Mouse (Mus musculus): ENCODE results near the gene Galp. TPM values are rescaled to one million over a fixed set of nuclear protein-coding genes. Genes with fewer than 3 reads are reported as not detected.
A peak's percentile ranks its signal among the peaks of the same experiment; 100 is the strongest.

The Galp gene
- not detected in 2 replicates for polyA plus RNA-seq (2012; rRNA removed)

DNA sequence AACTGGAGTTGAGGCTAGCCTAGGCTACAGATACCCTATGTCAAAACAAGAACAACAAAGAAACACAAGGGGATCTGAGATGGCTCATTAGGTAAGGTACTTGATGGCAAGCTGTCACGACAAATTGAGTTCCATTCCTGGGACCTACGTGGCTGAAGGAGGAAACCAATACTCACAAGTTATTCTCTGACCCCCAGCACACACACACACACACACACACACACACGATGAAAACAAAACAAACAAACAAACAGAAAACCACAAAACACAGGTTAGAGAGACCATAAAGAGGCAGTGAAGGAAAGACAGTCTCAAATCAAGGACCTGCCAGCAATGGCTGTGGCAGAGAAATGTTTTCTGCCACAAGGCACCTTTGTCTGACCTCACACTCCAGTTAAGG lies at the start of gene Galp:
Gene Galp, plus strand, starts transcription at position 301 of the 400 bp plus-strand sequence.
- TF ChIP-seq CTCF (IDR thresholded peaks at IDR 0.05; ENCODE audit: insufficient read depth, low read length) (no peak), POLR2A (IDR thresholded peaks at IDR 0.05; ENCODE audit: borderline replicate concordance, extremely low read depth, low read depth, low read length) (no peak)
- no peaks in the 10 kb centered on the region for H3K4me1 ChIP-seq (ENCODE audit: control insufficient read depth, insufficient read depth, low read length)
- no peak within 1 kb of the TSS for H3K4me3 ChIP-seq (replicated peaks; ENCODE audit: extremely low read depth, low read depth, low read length)
- DNase-seq: no peak
- WGBS: 41% methylated on average over 3 of the region's 3 CpGs

GRCm38 (mm10) chr7:6147688-6148087 lies 49.2 kb upstream of the Galp start:
- peaks cover 48% of the 10 kb centered on the region for H3K4me1 ChIP-seq (ENCODE audit: control insufficient read depth, insufficient read depth, low read length)

DNA sequence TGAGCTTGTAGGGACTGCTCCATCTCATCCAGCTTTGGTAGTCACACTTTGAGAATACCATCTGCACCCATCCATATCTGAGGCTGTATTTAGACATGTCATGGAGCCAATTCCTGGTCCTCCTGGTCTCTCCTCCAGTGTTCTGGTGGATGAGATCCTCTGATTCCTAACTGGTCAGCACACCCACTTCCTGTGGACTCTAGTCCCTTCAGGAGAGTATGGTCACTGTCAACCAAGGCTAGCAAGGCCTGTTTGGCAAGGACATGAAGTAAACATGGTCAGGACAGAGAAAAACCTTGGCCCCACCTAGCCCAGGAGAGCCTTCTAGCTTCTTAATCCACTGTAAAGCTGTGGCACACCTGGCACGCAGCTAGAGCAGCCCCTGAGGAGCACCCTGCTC lies 45.6 kb upstream of the Galp start:
- Histone ChIP-seq H3K4me3 (replicated peaks; ENCODE audit: extremely low read depth, low read depth, low read length) (no peak overlapping the region), H3K4me1 (ENCODE audit: control insufficient read depth, insufficient read depth, low read length) (peaks cover 36% of the 10 kb centered on the region)
- TF ChIP-seq POLR2A (IDR thresholded peaks at IDR 0.05; ENCODE audit: borderline replicate concordance, extremely low read depth, low read depth, low read length) (no peak), CTCF (IDR thresholded peaks at IDR 0.05; ENCODE audit: insufficient read depth, low read length) (no peak)
- WGBS: 39% methylated on average over 1 of the region's 1 CpGs
- DNase-seq: no peak

More at GRCm38 (mm10) chr7:6147688-6148087, 49.2 kb upstream of the Galp start:
- WGBS: 58% methylated on average over 5 of the region's 5 CpGs
- DNase-seq: peak; percentile 44
- no peak overlapping the region for H3K4me3 ChIP-seq (replicated peaks; ENCODE audit: extremely low read depth, low read depth, low read length)
- TF ChIP-seq POLR2A (IDR thresholded peaks at IDR 0.05; ENCODE audit: borderline replicate concordance, extremely low read depth, low read depth, low read length) (no peak), CTCF (IDR thresholded peaks at IDR 0.05; ENCODE audit: insufficient read depth, low read length) (no peak)

DNA sequence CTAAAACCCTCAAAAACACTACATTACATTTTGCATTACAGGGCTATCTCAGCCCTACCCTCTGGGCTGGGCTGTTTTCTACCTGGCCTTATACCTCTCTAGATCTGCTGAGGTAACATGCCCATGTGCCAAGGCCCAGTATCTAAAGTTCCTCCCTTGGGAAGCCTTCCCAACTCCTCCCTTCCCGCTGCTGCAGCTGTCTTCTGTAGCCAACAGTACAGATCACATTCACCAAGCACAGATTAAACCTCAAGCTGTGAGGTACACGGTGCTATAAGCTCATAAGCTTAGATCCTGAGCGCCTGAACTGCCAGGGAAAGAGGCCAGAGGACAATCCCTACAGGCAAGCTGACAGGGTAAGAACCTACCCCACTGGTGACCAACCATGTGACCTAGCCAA lies 44.9 kb upstream of the Galp start:
- no peak for DNase-seq
- 54% methylated on average over 3 of the region's 3 CpGs for WGBS

DNA sequence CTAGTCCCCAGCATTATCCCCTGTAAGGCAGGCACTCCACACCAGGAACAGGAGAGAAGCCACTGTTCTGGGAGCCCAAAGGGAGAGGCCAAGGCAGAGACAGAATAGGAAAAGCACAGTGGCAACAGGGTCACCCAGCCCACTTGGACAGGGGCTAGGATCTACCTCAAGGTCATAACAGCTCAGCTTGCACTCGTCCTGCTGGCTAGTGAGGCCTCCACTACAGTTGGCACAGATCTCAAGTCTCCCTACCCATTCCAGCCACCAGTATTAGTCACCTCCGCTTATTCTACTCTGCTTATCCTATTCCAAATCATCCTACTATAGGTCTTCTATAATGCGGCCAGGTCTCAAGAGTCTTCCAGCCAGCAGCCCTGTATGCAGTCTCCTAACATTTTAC lies 43.8 kb upstream of the Galp start:
- TF ChIP-seq CTCF (IDR thresholded peaks at IDR 0.05; ENCODE audit: insufficient read depth, low read length) (no peak), POLR2A (IDR thresholded peaks at IDR 0.05; ENCODE audit: borderline replicate concordance, extremely low read depth, low read depth, low read length) (no peak)
- no peak for DNase-seq
- Histone ChIP-seq H3K4me1 (ENCODE audit: control insufficient read depth, insufficient read depth, low read length) (peaks cover 33% of the 10 kb centered on the region), H3K4me3 (replicated peaks; ENCODE audit: extremely low read depth, low read depth, low read length) (no peak overlapping the region)
- WGBS: 60% methylated on average over 3 of the region's 3 CpGs

More for the DNA sequence above, 44.9 kb upstream of the Galp start:
- TF ChIP-seq POLR2A (IDR thresholded peaks at IDR 0.05; ENCODE audit: borderline replicate concordance, extremely low read depth, low read depth, low read length): no peak
- TF ChIP-seq CTCF (IDR thresholded peaks at IDR 0.05; ENCODE audit: insufficient read depth, low read length): no peak
- Histone ChIP-seq H3K4me1 (ENCODE audit: control insufficient read depth, insufficient read depth, low read length) (peaks cover 40% of the 10 kb centered on the region), H3K4me3 (replicated peaks; ENCODE audit: extremely low read depth, low read depth, low read length) (no peak overlapping the region)

- DNase-seq: no peak
- WGBS: 37% methylated on average over 5 of the region's 5 CpGs
- Histone ChIP-seq H3K4me1 (ENCODE audit: control insufficient read depth, insufficient read depth, low read length) (peaks cover 23% of the 10 kb centered on the region), H3K4me3 (replicated peaks; ENCODE audit: extremely low read depth, low read depth, low read length) (no peak overlapping the region)
- TF ChIP-seq CTCF (IDR thresholded peaks at IDR 0.05; ENCODE audit: insufficient read depth, low read length) (no peak), POLR2A (IDR thresholded peaks at IDR 0.05; ENCODE audit: borderline replicate concordance, extremely low read depth, low read depth, low read length) (no peak)
Measured at GRCm38 (mm10) chr7:6154164-6154563, 42.7 kb upstream of the Galp start.

DNA sequence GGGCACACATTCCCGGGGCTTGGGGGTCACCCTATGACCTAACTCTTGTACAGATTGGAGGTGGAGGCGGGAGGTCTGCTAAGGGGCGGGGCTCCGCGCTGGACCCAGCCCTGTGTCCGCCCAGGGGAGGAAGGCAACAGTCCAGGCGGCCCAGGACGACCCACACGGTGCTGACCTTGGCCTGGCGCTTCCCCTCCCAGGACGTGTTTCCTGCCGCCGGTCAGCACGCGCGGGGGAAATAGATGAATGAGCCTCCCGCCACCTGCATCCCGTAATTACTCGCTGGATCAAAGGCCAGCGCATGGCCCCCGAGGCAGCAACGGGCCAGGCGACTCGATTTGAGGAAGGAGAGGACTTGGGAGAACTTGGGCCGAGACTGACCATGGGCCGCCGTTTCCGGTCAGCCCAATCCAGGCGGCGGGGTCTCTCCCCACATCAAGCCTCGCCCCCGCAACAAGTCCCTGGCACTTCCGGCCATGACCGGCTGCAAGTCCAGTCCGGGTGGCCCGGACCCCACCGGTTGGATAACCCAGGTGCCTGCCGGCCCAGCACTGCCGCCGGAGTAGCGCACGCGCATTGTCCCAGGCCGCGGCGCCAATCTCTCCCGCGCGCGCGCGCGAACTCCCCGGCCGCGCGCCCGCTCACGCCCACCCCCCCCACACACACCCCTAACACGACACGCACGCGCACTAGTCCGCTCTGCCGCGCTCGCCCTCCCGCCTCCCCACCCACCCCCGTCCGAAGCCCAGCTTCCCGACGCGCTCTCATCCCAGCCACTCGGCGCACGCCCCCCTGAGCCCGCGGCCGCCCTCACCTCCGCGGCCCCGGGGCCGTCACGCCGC lies 41.6 kb upstream of the Galp start:
- under 1% methylated on average over 84 of the region's 85 CpGs for WGBS
- H3K4me3 ChIP-seq (replicated peaks; ENCODE audit: extremely low read depth, low read depth, low read length): peak overlapping the region; percentile 72
- peak; percentile 81 for DNase-seq
- H3K4me1 ChIP-seq (ENCODE audit: control insufficient read depth, insufficient read depth, low read length): peaks cover 23% of the 10 kb centered on the region
- TF ChIP-seq POLR2A (IDR thresholded peaks at IDR 0.05; ENCODE audit: borderline replicate concordance, extremely low read depth, low read depth, low read length) (peak; percentile 45; the same call in 1 of the 2 replicates), CTCF (IDR thresholded peaks at IDR 0.05; ENCODE audit: insufficient read depth, low read length) (no peak)

- peak; percentile 95 for DNase-seq
- Histone ChIP-seq H3K4me1 (ENCODE audit: control insufficient read depth, insufficient read depth, low read length) (peaks cover 23% of the 10 kb centered on the region), H3K4me3 (replicated peaks; ENCODE audit: extremely low read depth, low read depth, low read length) (peak within 1 kb of the TSS; percentile 73)
- TF ChIP-seq POLR2A (IDR thresholded peaks at IDR 0.05; ENCODE audit: borderline replicate concordance, extremely low read depth, low read depth, low read length) (peak; percentile 40; the same call in 1 of the 2 replicates), CTCF (IDR thresholded peaks at IDR 0.05; ENCODE audit: insufficient read depth, low read length) (no peak)
- under 1% methylated on average over 50 of the region's 54 CpGs for WGBS
Measured at GRCm38 (mm10) chr7:6155901-6156411, 40.9 kb upstream of the Galp start, which contains the start of gene Zfp787. Gene Zfp787, minus strand, starts transcription at chr7:6155997.

DNA sequence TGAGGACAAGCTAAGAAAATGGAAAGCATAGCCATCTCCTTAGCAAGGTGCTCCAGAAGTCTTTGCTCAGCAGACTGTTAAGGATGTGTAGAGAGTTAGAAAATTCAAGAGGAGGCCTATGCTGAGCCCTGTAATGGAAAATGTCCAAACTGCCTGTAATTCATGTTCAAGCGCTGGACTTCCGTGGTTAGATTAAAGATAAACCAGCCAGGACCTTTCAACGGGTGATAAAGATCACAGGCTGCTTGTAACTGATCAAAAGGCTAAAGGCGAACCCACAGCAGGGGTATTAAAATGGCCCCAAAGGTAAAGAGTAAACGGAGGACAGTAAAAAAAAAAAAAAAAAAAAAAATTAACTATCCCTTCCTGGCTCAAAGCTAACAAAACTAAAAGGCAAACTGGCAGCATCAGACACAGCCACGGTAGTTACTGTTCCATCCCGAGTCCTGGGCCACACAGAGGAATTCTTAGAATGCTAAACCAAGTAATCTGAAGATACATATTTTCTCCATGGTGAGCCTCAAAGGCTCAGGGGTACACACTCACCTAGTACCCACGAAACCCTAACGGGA lies 39.9 kb upstream of the Galp start:
- Histone ChIP-seq H3K4me1 (ENCODE audit: control insufficient read depth, insufficient read depth, low read length) (peaks cover 16% of the 10 kb centered on the region), H3K4me3 (replicated peaks; ENCODE audit: extremely low read depth, low read depth, low read length) (no peak overlapping the region)
- no peak for TF ChIP-seq CTCF (IDR thresholded peaks at IDR 0.05; ENCODE audit: insufficient read depth, low read length)
- no peak for TF ChIP-seq POLR2A (IDR thresholded peaks at IDR 0.05; ENCODE audit: borderline replicate concordance, extremely low read depth, low read depth, low read length)
- DNase-seq: no peak
- WGBS: 33% methylated on average over 9 of the region's 9 CpGs
